ENCODE assay signal across 24 mouse cellular contexts in the genomic region with DNA sequence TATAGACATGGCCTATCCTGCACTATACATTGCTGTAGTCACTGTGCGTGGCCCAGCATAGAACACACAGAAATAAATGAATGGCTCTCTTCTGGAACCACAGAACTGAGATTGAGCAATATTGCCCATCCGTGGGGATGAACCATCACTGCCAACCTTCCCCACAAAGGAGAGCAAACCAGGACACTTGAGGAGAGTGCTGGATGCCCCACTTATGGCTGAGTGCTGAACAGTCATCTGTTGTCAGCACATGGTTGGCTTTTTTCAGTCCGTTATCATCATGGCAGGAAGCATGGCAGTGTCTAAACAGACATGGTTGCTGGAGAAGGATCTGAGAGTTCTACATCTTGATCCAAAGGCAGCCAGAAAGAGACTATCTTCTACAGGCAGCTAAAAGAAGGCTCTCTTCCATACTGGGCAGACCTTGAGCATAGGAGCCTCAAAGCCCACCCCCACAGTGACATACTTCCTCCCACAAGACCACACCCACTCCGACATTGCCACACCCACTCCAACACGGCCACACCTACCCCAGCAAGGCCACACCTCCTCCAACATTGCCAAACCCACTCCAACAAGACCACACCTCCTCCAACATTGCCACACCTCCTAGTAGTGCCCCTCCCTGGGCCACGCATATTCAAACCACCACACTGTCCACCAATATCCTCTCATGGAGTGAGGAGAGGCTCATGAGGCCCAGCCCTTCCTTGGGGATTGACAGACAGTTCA.
"Had no signal": no experiment of that assay in that cellular context is flagged by ENCODE, and none has a peak within 500 bp of the region (broad histone marks: within the 10 kb centered on the region; RNA-seq: fewer than 3 reads in every experiment).

No protein-coding gene starts in this region.

- DNase-seq: gastrocnemius, postnatal 10 days; gastrocnemius, postnatal 25 days; heart, postnatal 14 days; heart, postnatal 36 days; kidney, adult 18-20 months; kidney, adult 8-10 months; kidney, postnatal 10 days; kidney, postnatal 25 days; kidney, postnatal 4 days had no signal

- H3K4me1 ChIP-seq: heart, embryonic 10.5 days; heart, embryonic 13.5 days; heart, embryonic 15.5 days; hindbrain, embryonic 12.5 days; intestine, embryonic 15.5 days; limb, embryonic 13.5 days; limb, embryonic 15.5 days; liver, embryonic 12.5 days had no signal

- H3K27ac ChIP-seq: heart, embryonic 10.5 days; heart, embryonic 13.5 days; heart, embryonic 15.5 days; hindbrain, embryonic 10.5 days; hindbrain, embryonic 12.5 days; hindbrain, embryonic 14.5 days; intestine, embryonic 15.5 days; left cerebral cortex, adult 2 months; limb, embryonic 13.5 days; limb, embryonic 15.5 days; liver, embryonic 12.5 days; liver, embryonic 14.5 days had no signal

- H3K4me2 ChIP-seq: heart, embryonic 13.5 days; heart, embryonic 15.5 days; hindbrain, embryonic 12.5 days; hindbrain, embryonic 14.5 days; intestine, embryonic 15.5 days; limb, embryonic 13.5 days; limb, embryonic 15.5 days; liver, embryonic 12.5 days had no signal

- H3K27me3 ChIP-seq: heart, embryonic 13.5 days; heart, embryonic 15.5 days; hindbrain, embryonic 12.5 days; intestine, embryonic 15.5 days; limb, embryonic 13.5 days; limb, embryonic 15.5 days; liver, embryonic 12.5 days had no signal

- H3K36me3 ChIP-seq: heart, embryonic 10.5 days; heart, embryonic 13.5 days; heart, embryonic 15.5 days; hindbrain, embryonic 10.5 days; hindbrain, embryonic 12.5 days; intestine, embryonic 15.5 days; limb, embryonic 13.5 days; limb, embryonic 15.5 days; liver, embryonic 12.5 days had no signal

- ATAC-seq: hindbrain, embryonic 16.5 days; inflammation-experienced regulatory T-cells, adult 6 months; intestine, embryonic 15.5 days; intestine, postnatal 0 days; liver, embryonic 12.5 days had no signal

- H3K4me3 ChIP-seq: heart, embryonic 10.5 days; heart, embryonic 13.5 days; heart, embryonic 15.5 days; hindbrain, embryonic 10.5 days; hindbrain, embryonic 12.5 days; intestine, embryonic 15.5 days; left cerebral cortex, adult 2 months; limb, embryonic 13.5 days; limb, embryonic 15.5 days; liver, embryonic 12.5 days had no signal

- H3K9ac ChIP-seq: heart, embryonic 13.5 days; heart, embryonic 15.5 days; hindbrain, embryonic 12.5 days; hindbrain, embryonic 14.5 days; intestine, embryonic 15.5 days; limb, embryonic 13.5 days; limb, embryonic 15.5 days; liver, embryonic 12.5 days; liver, embryonic 14.5 days had no signal

- H3K9me3 ChIP-seq: heart, embryonic 15.5 days; hindbrain, embryonic 12.5 days; intestine, embryonic 15.5 days; limb, embryonic 13.5 days; limb, embryonic 15.5 days had no signal
